Mouse (Mus musculus) liver, postnatal 0 days (tissue): Measurements from ENCODE around the gene Fam81a.

Experiments used
- CTCF ChIP-seq: sonication (generic); IDR thresholded peaks from 2 replicates; pipeline ENCODE4 v1.5.1; 2016; ENCODE audit warnings: antibody characterized with exemption, low read depth
- EP300 ChIP-seq: IDR thresholded peaks from 2 replicates; pipeline ENCODE4 v1.6.1; 2016; ENCODE audit warnings: antibody characterized with exemption, low read depth, mild to moderate bottlenecking

GRCm38 (mm10) chr9:70182639-70183038, 40.3 kb upstream of the Fam81a start:
- TF ChIP-seq CTCF (no peak), EP300 (no peak)
